Mouse (Mus musculus): Measurements from ENCODE around the gene Mfsd11. TPM values are rescaled to one million over a fixed set of nuclear protein-coding genes. Genes with fewer than 3 reads are reported as not detected.
"Not testable (repeated sequence)": the region's sequence is repeated elsewhere in the genome, so short reads cannot be mapped to it uniquely, and the experiment has no call there.

The Mfsd11 gene
- polyA plus RNA-seq, 1 experiment from 2014 or later, result 35.7 TPM

DNA sequence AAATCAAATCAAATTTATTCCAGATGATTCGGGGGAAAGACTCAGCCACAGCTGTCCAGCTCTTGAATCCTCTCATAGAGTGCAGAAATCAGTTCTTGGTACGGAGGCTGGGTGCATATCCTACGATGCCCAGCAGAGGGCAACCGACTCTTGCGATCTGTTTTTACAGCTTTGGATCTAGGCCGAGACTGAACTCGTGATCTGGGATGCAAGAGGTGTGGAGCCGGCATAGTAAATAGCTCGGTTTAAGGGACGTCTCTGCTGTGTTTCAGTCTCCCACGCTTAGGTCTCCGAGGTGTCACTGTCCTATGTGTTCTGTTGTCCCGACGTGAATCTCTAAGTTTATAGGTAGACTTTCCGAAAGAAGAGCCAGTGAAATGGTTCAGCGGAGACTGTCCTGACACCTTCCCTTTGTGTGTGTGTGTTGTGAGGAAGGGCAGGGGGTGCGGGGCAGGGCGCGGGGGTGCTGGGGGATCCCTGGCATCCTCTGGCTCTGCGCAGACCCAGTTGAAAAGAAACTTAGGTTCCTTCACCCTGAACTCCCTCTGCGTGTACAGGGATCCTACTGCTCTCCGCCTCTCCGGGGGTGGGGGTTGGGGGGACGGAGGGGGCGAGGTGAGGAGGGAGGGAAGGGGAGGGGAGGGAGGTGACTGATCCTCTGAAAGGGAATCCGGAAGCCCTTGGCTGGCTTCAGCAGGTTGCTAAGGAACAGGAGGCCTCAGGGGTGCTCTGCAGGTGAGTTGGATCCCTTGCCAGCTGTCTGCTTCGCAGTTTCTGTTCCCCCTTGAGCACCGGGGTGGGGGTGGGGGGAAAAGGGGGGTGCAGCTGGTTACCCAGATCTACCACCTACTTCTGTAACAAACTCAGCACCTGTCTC is 33.3 kb downstream of the Mfsd11 start:
- H3K36me3 ChIP-seq (replicated peaks; ENCODE audit: control insufficient read depth, insufficient read depth, low read depth, low read length), result no peaks in the 10 kb centered on the region
- ATAC-seq (replicated peaks; ENCODE audit: insufficient number of reproducible peaks, low FRiP score, low TSS enrichment, low read depth) (peak; percentile 46), DNase-seq (ENCODE audit: low spot score) (peak; percentile 95)
- H3K27me3 ChIP-seq (ENCODE audit: control insufficient read depth, insufficient read depth, low read length), result no peaks in the 10 kb centered on the region
- WGBS, result 2% methylated on average over 28 of the region's 28 CpGs
- peak overlapping the region; percentile 9; the same call in 1 of the 2 replicates for H3K4me3 ChIP-seq (ENCODE audit: low read depth, low read length)
- no peak overlapping the region for H3K9ac ChIP-seq (replicated peaks; ENCODE audit: low read length)
- H3K4me2 ChIP-seq (ENCODE audit: low read depth, low read length), result peak overlapping the region; percentile 29
- H3K9me3 ChIP-seq (replicated peaks; ENCODE audit: control insufficient read depth, low read length), result no peaks in the 10 kb centered on the region
- no peak overlapping the region for H3K27ac ChIP-seq (replicated peaks; ENCODE audit: low read depth, low read length)
- no peaks in the 10 kb centered on the region for H3K4me1 ChIP-seq (ENCODE audit: control insufficient read depth, insufficient read depth, low read length)

- no peaks in the 10 kb centered on the region for H3K4me1 ChIP-seq (ENCODE audit: control insufficient read depth, insufficient read depth, low read length)
- no peak overlapping the region for H3K9ac ChIP-seq (replicated peaks; ENCODE audit: low read length)
- H3K4me3 ChIP-seq (ENCODE audit: low read depth, low read length), result no peak overlapping the region
- 60% methylated on average over 5 of the region's 5 CpGs for WGBS
- H3K9me3 ChIP-seq (replicated peaks; ENCODE audit: control insufficient read depth, low read length), result no peaks in the 10 kb centered on the region
- no peaks in the 10 kb centered on the region for H3K36me3 ChIP-seq (replicated peaks; ENCODE audit: control insufficient read depth, insufficient read depth, low read depth, low read length)
- ATAC-seq (replicated peaks; ENCODE audit: insufficient number of reproducible peaks, low FRiP score, low TSS enrichment, low read depth) (no peak), DNase-seq (ENCODE audit: low spot score) (no peak)
- no peaks in the 10 kb centered on the region for H3K27me3 ChIP-seq (ENCODE audit: control insufficient read depth, insufficient read depth, low read length)
- no peak overlapping the region for H3K27ac ChIP-seq (replicated peaks; ENCODE audit: low read depth, low read length)
- H3K4me2 ChIP-seq (ENCODE audit: low read depth, low read length), result no peak overlapping the region
Observed at GRCm38 (mm10) chr11:116887136-116887535, 34.9 kb downstream of the Mfsd11 start.

GRCm38 (mm10) chr11:116893532-116894442 is 41.5 kb downstream of the Mfsd11 start:
- H3K27ac ChIP-seq (replicated peaks; ENCODE audit: low read depth, low read length), result no peak overlapping the region
- no peaks in the 10 kb centered on the region for H3K4me1 ChIP-seq (ENCODE audit: control insufficient read depth, insufficient read depth, low read length)
- H3K4me2 ChIP-seq (ENCODE audit: low read depth, low read length), result no peak overlapping the region
- no peaks in the 10 kb centered on the region for H3K9me3 ChIP-seq (replicated peaks; ENCODE audit: control insufficient read depth, low read length)
- ATAC-seq (replicated peaks; ENCODE audit: insufficient number of reproducible peaks, low FRiP score, low TSS enrichment, low read depth) (no peak), DNase-seq (ENCODE audit: low spot score) (no peak)
- no peaks in the 10 kb centered on the region for H3K27me3 ChIP-seq (ENCODE audit: control insufficient read depth, insufficient read depth, low read length)
- H3K4me3 ChIP-seq (ENCODE audit: low read depth, low read length), result no peak overlapping the region
- no peak overlapping the region; the same call in 1 of the 2 replicates for H3K9ac ChIP-seq (replicated peaks; ENCODE audit: low read length)
- H3K36me3 ChIP-seq (replicated peaks; ENCODE audit: control insufficient read depth, insufficient read depth, low read depth, low read length), result no peaks in the 10 kb centered on the region
- 75% methylated on average over 19 of the region's 19 CpGs for WGBS

- ATAC-seq (replicated peaks; ENCODE audit: insufficient number of reproducible peaks, low FRiP score, low TSS enrichment, low read depth) (no peak), DNase-seq (ENCODE audit: low spot score) (no peak)
- Histone ChIP-seq H3K4me1 (ENCODE audit: control insufficient read depth, insufficient read depth, low read length) (no peaks in the 10 kb centered on the region), H3K9ac (replicated peaks; ENCODE audit: low read length) (no peak overlapping the region), H3K27ac (replicated peaks; ENCODE audit: low read depth, low read length) (no peak overlapping the region), H3K36me3 (replicated peaks; ENCODE audit: control insufficient read depth, insufficient read depth, low read depth, low read length) (no peaks in the 10 kb centered on the region), H3K4me2 (ENCODE audit: low read depth, low read length) (no peak overlapping the region), H3K9me3 (replicated peaks; ENCODE audit: control insufficient read depth, low read length) (no peaks in the 10 kb centered on the region), H3K27me3 (ENCODE audit: control insufficient read depth, insufficient read depth, low read length) (no peaks in the 10 kb centered on the region), H3K4me3 (ENCODE audit: low read depth, low read length) (no peak overlapping the region)
- WGBS, result 78% methylated on average over 3 of the region's 3 CpGs
Observed at GRCm38 (mm10) chr11:116895402-116895801, 43.2 kb downstream of the Mfsd11 start.

- no peaks in the 10 kb centered on the region for H3K9me3 ChIP-seq (replicated peaks; ENCODE audit: control insufficient read depth, low read length)
- H3K36me3 ChIP-seq (replicated peaks; ENCODE audit: control insufficient read depth, insufficient read depth, low read depth, low read length), result no peaks in the 10 kb centered on the region
- H3K27me3 ChIP-seq (ENCODE audit: control insufficient read depth, insufficient read depth, low read length), result no peaks in the 10 kb centered on the region
- no peak overlapping the region for H3K9ac ChIP-seq (replicated peaks; ENCODE audit: low read length)
- WGBS, result 93% methylated on average over 12 of the region's 12 CpGs
- H3K4me1 ChIP-seq (ENCODE audit: control insufficient read depth, insufficient read depth, low read length), result no peaks in the 10 kb centered on the region
- no peak overlapping the region for H3K27ac ChIP-seq (replicated peaks; ENCODE audit: low read depth, low read length)
- DNase-seq (ENCODE audit: low spot score), result no peak
- H3K4me2 ChIP-seq (ENCODE audit: low read depth, low read length), result no peak overlapping the region
- H3K4me3 ChIP-seq (ENCODE audit: low read depth, low read length), result no peak overlapping the region
- ATAC-seq (replicated peaks; ENCODE audit: insufficient number of reproducible peaks, low FRiP score, low TSS enrichment, low read depth), result no peak
Observed at GRCm38 (mm10) chr11:116899247-116899646, 47.0 kb downstream of the Mfsd11 start.

DNA sequence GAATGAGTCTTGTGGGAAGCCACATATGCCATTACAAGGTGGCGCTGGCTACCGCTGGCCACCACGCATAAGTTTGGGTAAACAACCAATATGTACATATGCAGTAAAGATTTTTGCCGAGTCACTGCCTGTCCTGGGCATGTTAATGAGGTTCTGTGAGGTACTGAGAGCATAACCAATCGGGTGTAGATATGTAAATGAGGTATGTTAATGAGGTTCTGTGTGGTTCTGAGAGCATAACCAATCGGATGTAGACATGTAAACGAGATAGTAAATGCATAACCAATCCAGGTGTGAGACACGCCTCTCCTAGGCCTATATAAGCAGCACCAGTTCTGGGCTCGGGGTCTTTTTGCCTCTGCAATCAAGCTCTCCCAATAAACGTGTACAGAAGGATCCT is 50.3 kb downstream of the Mfsd11 start:
- H3K4me3 ChIP-seq (ENCODE audit: low read depth, low read length); H3K9ac ChIP-seq (replicated peaks; ENCODE audit: low read length); H3K27ac ChIP-seq (replicated peaks; ENCODE audit: low read depth, low read length); H3K36me3 ChIP-seq (replicated peaks; ENCODE audit: control insufficient read depth, insufficient read depth, low read depth, low read length); H3K27me3 ChIP-seq (ENCODE audit: control insufficient read depth, insufficient read depth, low read length); DNase-seq (ENCODE audit: low spot score); ATAC-seq (replicated peaks; ENCODE audit: insufficient number of reproducible peaks, low FRiP score, low TSS enrichment, low read depth); H3K4me2 ChIP-seq (ENCODE audit: low read depth, low read length); H3K4me1 ChIP-seq (ENCODE audit: control insufficient read depth, insufficient read depth, low read length); H3K9me3 ChIP-seq (replicated peaks; ENCODE audit: control insufficient read depth, low read length): not testable (repeated sequence)
- WGBS, result 90% methylated on average over 10 of the region's 10 CpGs

DNA sequence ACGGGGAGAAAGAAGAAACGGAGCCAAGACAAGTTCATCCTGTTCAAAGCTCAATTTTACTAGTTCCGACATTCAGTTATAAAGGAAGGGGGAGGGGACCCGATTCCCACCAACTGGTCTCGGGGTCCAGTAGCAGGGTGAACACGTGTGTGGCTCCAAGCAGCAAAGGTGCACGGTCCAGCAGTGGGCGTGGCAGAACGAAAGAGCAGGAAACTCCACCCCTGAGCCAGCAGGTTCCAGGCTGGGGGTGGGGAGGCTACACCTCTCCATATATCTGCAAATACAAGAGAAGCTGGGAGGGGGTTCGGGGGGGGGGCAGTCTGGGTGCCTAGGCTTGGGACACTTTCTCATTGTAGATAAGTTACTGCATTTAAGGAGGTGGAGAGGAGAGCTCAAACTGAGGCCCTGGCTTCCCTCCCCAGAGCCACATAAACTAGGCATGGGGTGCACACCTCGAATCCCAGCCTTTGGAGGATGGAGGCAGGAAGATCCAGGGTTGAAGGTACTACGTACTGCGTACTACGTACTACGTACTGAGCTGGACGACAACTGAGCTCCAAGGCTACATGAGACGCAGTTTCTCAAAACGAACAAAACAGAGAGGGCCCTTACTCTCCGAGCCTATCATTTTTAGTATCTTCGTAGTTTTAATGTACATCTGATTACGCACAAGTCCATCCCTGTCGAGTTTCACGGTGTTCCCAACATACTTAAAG is 53.7 kb downstream of the Mfsd11 start:
- Histone ChIP-seq H3K27ac (replicated peaks; ENCODE audit: low read depth, low read length) (no peak overlapping the region), H3K9me3 (replicated peaks; ENCODE audit: control insufficient read depth, low read length) (no peaks in the 10 kb centered on the region), H3K27me3 (ENCODE audit: control insufficient read depth, insufficient read depth, low read length) (peaks cover 5% of the 10 kb centered on the region), H3K9ac (replicated peaks; ENCODE audit: low read length) (no peak overlapping the region), H3K4me1 (ENCODE audit: control insufficient read depth, insufficient read depth, low read length) (no peaks in the 10 kb centered on the region), H3K4me2 (ENCODE audit: low read depth, low read length) (peak overlapping the region; percentile 19; the same call in 1 of the 2 replicates), H3K4me3 (ENCODE audit: low read depth, low read length) (0 out of 2 replicates have a peak overlapping the region, but pooled peaks have one; percentile 0), H3K36me3 (replicated peaks; ENCODE audit: control insufficient read depth, insufficient read depth, low read depth, low read length) (no peaks in the 10 kb centered on the region)
- ATAC-seq (replicated peaks; ENCODE audit: insufficient number of reproducible peaks, low FRiP score, low TSS enrichment, low read depth) (no peak), DNase-seq (ENCODE audit: low spot score) (no peak)
- WGBS, result 2% methylated on average over 23 of the region's 23 CpGs
